Mouse (Mus musculus) heart, postnatal 0 days (tissue): ENCODE data around the gene Gpr180.

Experiments used
- CTCF ChIP-seq: IDR thresholded peaks from 2 replicates; pipeline ENCODE4 v1.5.1; 2016; ENCODE audit warnings: antibody characterized with exemption, control low read depth, low read depth
- EP300 ChIP-seq: IDR thresholded peaks from 2 replicates; pipeline ENCODE4 v1.6.1; 2016; ENCODE audit warnings: antibody characterized with exemption, low read depth

DNA sequence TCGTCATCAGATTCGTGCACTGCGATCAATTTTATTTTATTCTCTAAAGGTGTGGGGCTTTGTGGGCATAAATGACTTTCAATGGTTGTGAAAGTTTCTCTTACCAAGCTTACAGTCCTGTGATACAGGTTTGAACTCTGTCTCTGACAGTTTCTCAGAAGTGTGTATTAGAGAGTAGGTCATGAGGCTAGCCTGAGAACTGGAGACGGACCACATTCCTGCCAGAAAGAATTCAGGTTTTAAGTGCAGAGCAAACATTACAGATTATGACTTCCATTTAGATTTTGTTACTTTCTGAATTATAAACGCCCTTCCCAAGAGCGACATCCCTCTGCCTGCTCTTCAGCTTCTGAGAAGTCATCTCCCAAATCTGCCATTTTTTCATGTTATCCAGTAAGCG lies 42.7 kb downstream of the Gpr180 start:
- TF ChIP-seq CTCF (no peak), EP300 (no peak)
